Mouse (Mus musculus): ENCODE data around the gene Hoxb1.

The Hoxb1 gene

DNA sequence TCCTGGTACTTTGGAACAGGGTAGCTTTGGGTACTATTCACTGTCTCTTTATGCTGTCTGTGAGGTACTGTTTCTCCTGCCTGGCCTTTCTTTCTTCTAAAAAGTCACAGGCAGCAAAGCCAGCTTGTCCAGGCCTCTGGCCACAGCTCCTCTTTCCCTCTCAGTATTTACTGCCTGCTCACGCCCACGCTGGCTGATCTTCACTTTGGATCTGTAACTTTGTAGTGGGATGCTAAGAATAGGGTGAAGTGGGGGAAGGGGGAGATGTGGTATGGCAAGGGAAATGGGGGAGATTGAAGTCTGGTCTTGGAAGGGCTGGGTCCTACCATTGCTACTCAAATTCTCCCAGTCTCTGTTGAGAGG is 31.6 kb upstream of the Hoxb1 start:
- no peak for DNase-seq (ENCODE audit: low spot score)

GRCm38 (mm10) chr11:96334998-96335397 is 30.6 kb upstream of the Hoxb1 start:
- DNase-seq (ENCODE audit: low spot score) = no peak

DNA sequence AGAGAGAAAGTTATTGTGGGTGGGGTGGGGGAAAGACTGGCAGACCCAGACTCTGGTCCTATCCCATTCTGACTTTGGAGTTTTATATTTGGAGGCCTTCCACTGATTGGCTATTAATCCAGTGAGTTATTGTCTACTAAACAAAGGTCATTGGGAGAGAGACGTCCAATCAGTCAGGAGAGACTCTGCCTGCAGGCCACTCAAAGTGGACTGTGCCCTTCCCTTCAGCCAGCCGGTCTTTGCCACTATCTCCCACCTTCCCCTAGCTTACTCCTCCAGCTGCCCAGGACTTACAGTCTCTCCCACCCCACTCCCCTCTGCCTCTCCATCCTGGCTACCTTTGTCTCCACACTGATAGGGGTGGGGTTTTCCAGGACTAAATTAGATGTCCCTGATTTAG is 29.0 kb upstream of the Hoxb1 start:
- no peak for DNase-seq (ENCODE audit: low spot score)

DNA sequence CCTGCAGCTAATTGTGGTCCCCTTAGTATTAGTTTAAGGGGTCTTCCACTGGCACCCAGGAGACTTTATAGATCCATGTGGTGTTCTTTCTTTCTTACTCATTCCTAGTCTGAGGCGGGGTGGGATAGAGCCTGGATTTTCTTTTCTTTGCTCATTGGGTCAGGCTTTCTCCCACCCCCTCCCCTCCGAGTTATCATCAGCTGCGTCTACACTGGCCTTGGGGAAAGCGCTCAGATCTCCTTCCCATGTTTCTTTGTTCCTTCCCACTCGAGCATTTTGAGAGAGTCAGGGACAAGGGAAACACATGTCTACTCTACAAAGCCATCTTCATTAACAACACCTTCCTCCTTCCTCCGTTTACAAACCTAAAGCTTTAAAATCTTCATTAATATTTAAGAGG is 28.5 kb upstream of the Hoxb1 start:
- no peak for DNase-seq (ENCODE audit: low spot score)

GRCm38 (mm10) chr11:96338957-96339855 is 26.3 kb upstream of the Hoxb1 start:
- no peak for DNase-seq (ENCODE audit: low spot score)

DNA sequence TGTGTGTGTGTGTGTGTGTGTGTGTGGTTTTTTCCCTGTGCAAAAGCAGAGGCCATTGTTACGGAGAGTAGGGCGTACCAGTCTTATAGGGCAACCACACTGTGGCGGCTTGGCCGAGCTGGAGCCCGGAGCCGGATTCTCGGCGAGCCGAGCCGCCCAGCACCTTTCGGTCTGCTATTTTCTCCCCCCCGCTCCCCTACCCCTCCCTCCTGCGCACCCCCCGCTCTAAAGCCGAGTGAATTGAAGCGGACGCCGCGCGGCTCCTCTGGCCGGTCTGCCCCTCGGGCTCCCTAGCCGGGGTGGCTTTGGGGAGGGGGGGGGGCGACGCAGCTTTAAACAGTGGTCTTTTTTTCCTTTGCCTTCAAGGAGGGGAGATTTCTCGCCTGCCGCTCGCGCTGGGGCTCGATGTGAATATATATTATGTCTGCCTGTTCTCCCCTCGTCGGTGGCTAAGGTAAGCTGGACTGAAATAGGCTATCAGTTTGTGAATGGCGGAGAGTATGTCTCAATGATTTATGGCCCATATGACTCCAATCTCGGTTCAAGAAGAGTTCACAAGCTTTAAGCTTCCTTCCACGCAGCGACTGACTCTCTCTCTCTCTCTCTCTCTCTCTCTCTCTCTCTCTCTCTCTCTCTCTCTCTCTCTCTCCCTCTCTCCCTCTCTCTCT is 24.7 kb upstream of the Hoxb1 start:
- no peak for DNase-seq (ENCODE audit: low spot score)

DNA sequence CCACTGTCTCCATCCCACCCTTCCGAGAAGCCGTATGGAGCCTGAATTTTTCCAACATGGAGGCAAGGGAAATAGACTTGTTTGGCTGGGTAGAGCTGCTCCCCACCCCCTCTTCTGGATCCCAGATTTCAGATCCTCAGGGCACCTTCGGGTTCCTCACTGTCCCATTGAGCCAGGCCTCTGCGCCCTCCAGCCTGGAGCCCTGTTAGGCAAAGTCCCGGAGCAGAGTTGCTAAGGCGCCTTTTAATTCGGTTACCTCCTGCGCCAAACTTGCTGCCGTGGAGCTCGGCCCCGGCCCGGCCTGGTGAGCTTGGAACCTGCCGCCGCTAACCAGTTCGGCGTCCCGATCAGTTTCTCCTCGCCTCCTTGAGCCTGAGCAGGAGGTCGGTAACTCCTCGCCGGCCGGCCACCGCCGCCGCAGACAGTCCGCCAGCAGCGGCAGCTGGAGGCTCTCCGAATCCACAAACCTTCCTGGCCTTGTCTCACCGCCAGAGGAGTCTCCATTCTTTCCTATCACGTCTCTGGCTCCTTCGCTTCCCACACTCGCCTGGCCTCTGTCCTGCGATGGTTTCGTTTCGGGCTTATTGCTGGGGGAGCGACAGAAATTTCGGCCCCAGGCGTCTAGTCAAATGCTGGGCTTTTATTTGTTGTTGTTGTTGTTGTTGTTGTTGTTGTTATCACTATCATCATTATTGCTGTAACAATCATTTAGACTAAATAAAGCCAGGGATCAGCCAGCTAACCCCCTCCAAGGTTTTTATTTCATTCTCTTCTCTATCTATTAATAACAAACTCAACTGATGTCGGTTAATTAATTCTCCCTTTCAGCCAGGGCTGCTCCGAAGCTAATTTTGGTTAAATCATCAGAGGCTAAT is 23.6 kb upstream of the Hoxb1 start:
- DNase-seq (ENCODE audit: low spot score) = no peak

GRCm38 (mm10) chr11:96342576-96342930 is 23.0 kb upstream of the Hoxb1 start:
- DNase-seq (ENCODE audit: low spot score) = no peak

- DNase-seq (ENCODE audit: low spot score) = no peak
Measured at GRCm38 (mm10) chr11:96343206-96343745, 22.3 kb upstream of the Hoxb1 start.

- DNase-seq (ENCODE audit: low spot score) = no peak
Measured at GRCm38 (mm10) chr11:96344061-96344877, 21.3 kb upstream of the Hoxb1 start.

- no peak for DNase-seq (ENCODE audit: low spot score)
Measured at GRCm38 (mm10) chr11:96344878-96345159, 20.7 kb upstream of the Hoxb1 start.

DNA sequence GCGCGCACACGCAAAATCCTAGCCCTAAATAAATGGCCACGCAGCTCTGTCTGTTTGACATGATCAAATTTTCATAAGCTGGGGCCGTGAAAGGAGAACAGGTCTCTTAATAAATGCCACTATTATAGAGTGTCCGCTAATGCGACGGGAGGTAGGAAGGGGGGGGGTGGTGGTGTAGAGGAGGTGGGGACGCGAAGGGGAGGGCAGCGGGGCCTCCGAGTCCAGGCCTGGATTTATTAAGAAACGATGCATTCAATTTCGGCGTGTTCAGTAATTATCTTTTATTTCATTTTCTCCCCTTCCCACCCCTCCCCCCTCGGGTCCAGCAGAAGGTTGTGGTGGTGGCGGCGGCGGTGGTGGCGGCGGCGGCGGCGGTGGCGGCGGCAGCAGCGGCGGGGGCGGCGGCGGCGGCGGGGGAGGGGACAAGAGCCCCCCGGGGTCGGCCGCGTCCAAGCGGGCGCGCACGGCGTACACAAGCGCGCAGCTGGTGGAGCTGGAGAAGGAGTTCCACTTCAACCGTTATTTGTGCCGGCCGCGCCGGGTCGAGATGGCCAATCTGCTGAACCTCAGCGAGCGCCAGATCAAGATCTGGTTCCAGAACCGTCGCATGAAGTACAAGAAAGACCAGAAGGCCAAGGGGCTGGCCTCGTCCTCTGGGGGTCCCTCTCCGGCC is 20.2 kb upstream of the Hoxb1 start:
- DNase-seq (ENCODE audit: low spot score) = no peak

GRCm38 (mm10) chr11:96345893-96346806 is 19.4 kb upstream of the Hoxb1 start:
- DNase-seq (ENCODE audit: low spot score) = no peak

- no peak for DNase-seq (ENCODE audit: low spot score)
Measured at GRCm38 (mm10) chr11:96346916-96347520, 18.5 kb upstream of the Hoxb1 start.

DNA sequence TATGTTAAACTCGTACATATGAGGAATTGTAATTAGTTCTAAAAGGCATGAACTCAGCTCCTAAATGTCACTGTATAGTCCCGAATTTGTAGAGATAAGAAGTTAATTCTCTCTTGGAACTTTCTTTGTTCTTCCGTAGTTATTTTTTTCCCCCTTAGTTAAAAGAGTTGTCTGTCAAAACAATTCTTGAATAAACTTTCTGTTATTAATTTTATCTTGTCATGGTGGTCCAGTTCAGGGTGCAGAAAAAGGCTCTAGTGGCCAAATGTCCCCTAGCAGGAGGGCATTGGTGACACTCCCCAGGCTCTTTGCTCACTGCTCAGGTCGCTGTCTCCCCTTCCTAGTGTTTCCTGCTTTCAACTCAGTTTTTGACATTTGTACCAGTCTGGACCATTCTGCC is 17.8 kb upstream of the Hoxb1 start:
- no peak for DNase-seq (ENCODE audit: low spot score)

GRCm38 (mm10) chr11:96348141-96348928 is 17.2 kb upstream of the Hoxb1 start:
- DNase-seq (ENCODE audit: low spot score) = no peak

DNA sequence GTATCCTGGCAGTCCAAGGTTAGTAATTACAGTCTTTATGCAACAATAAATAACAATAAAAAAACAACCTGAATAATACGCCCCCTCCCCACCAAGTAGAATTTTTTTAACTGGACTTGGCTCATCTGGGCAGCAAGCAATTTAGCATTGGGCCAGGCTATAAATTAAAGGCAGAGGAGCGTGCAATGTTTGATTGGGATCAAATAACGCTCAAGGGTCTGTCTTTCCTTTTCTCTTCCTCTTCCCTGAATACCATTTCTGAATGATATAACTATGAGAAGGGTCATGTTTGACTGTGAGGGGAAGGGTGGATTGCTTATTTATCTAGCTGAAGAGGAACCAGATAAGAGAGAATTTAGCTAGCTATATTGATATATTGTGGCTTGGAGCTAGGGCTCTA is 16.6 kb upstream of the Hoxb1 start:
- no peak for DNase-seq (ENCODE audit: low spot score)

DNA sequence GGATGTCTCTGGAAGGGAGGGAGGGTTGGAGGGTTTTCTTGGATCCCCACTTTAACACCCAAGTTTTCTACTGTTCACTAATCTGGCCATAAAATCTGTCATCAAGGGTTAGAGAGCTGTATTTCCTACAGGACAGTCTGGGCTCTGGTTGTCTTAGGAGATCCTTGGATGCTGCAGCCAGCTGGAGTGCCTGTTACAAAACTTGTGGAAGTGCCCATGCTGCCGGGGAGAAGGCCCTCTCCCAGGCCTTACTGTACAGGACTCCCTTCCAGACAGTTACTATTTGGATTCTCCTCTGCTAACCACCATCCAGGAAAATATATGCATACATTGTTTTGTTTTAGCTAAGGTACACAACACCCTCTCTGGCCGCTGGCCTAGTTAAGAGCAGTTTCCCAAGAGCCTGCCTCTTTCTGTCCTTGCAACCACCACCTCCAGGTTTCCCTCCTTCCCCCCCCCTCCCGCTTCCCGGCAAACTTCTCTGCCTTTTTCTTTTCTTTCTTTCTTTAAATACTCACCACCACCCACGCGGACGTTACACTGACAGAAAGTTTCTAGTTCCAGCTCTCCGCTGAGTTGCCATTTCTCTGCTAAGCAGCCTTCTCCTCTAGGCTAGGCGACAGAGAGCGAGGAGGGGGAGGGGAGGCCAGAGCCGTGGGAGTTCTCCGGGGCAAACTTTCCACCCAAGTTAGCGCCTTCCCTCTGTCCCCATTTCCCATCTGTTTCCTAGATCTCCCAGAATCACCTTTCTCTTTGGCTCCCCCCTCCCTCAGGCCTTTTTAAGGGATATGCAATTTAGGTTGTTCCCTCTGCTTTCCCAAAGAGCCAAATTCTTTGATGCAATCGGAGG is 15.8 kb upstream of the Hoxb1 start:
- no peak for DNase-seq (ENCODE audit: low spot score)

Measured in T-cell, adult 2 months (primary cell).